In the genomic region with DNA sequence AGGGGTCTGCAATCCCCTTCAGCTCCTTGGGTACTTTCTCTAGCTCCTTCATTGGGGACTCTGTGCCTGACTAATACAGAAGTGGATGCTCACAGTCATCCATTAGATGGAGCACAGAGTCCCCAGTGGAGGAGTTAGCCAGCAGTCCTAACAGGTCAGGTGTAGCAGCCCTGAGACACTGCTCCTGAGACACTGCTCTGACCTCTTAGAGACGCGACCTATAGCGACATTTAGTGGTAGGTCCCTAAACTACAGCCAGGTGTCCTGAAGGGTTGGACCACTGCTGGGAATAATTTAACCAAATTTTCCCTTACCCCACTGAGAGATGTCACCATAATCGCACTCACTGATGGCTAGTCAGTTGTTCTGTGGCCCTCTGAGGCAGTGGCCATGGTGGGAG, we compare ENCODE assay signal across 10 mouse cellular contexts.
DNase-seq lines count a peak whose midpoint lies in the region; ATAC-seq lines count a peak whose summit lies in the region.
"Had no signal": no experiment of that assay in that cellular context is flagged by ENCODE, and none has a peak within 500 bp of the region (broad histone marks: within the 10 kb centered on the region; RNA-seq: fewer than 3 reads in every experiment).

No protein-coding gene starts in this region.

- 8% methylated on average over 4 of the region's 4 CpGs for WGBS in forebrain, embryonic 16.5 days

- 0 out of 2 replicates have a peak, but pooled peaks cover 3% of the 10 kb centered on the region for H3K27me3 ChIP-seq in forebrain, embryonic 16.5 days (replicated peaks; ENCODE audit: control insufficient read depth, insufficient read depth, low read length)
- H3K27me3 ChIP-seq: embryonic facial prominence, embryonic 12.5 days; neural tube, embryonic 13.5 days had no signal

- peak; percentile 10 for DNase-seq in ovary, adult 18-20 months (ENCODE audit: low spot score)
- no peak for DNase-seq in ovary, postnatal 10 days (ENCODE audit: low spot score)
- peak; percentile 32 for DNase-seq in c-Kit-positive CD71-negative TER-119-negative erythroid progenitor cells, embryonic 14.5 days (ENCODE audit: low read depth)
- DNase-seq in induced T-regulatory cell, adult 2 months (ENCODE audit: low read depth) = peak; percentile 52
- peak; percentile 46 to 72 for DNase-seq in lung, adult 18-20 months
- peak; percentile 32 for DNase-seq in ovary, postnatal 36 days (ENCODE audit: low spot score)

- ATAC-seq in forebrain, embryonic 16.5 days = 0 out of 2 replicates have a peak, but pooled peaks have one; percentile 33
- ATAC-seq in erythroid progenitor cell, adult 5-6 weeks (replicated peaks; ENCODE audit: low FRiP score, poor library complexity, severe bottlenecking) = no peak

- no peaks in the 10 kb centered on the region for H3K36me3 ChIP-seq in forebrain, embryonic 16.5 days (ENCODE audit: control insufficient read depth, insufficient read depth)
- H3K36me3 ChIP-seq: embryonic facial prominence, embryonic 12.5 days; neural tube, embryonic 13.5 days had no signal

- H3K9ac ChIP-seq in forebrain, embryonic 16.5 days (replicated peaks; ENCODE audit: low read depth, low read length) = no peak overlapping the region
- H3K9ac ChIP-seq: embryonic facial prominence, embryonic 12.5 days; neural tube, embryonic 13.5 days had no signal

- no peak overlapping the region for H3K4me3 ChIP-seq in forebrain, embryonic 16.5 days (replicated peaks; ENCODE audit: low read length)
- H3K4me3 ChIP-seq: embryonic facial prominence, embryonic 12.5 days; neural tube, embryonic 13.5 days had no signal

- no peak overlapping the region for H3K4me2 ChIP-seq in forebrain, embryonic 16.5 days (ENCODE audit: low read length)
- H3K4me2 ChIP-seq: embryonic facial prominence, embryonic 12.5 days; neural tube, embryonic 13.5 days had no signal

- peaks cover 10% of the 10 kb centered on the region for H3K4me1 ChIP-seq in forebrain, embryonic 16.5 days (replicated peaks; ENCODE audit: control insufficient read depth, insufficient read depth, low read length)
- H3K4me1 ChIP-seq: embryonic facial prominence, embryonic 12.5 days had no signal

- H3K27ac ChIP-seq in forebrain, embryonic 16.5 days (ENCODE audit: low read length) = no peak overlapping the region
- H3K27ac ChIP-seq: embryonic facial prominence, embryonic 12.5 days; neural tube, embryonic 13.5 days had no signal

- H3K9me3 ChIP-seq in forebrain, embryonic 16.5 days (ENCODE audit: control insufficient read depth, low read length) = no peaks in the 10 kb centered on the region
- H3K9me3 ChIP-seq: embryonic facial prominence, embryonic 12.5 days; neural tube, embryonic 13.5 days had no signal
